Mouse (Mus musculus): ENCODE data around the gene Cd38. TPM values are rescaled to one million over a fixed set of nuclear protein-coding genes. Genes with fewer than 3 reads are reported as not detected.

Cd38 gene
- polyA plus RNA-seq, 2 experiments, result 5.2 to 10.6 TPM

DNA sequence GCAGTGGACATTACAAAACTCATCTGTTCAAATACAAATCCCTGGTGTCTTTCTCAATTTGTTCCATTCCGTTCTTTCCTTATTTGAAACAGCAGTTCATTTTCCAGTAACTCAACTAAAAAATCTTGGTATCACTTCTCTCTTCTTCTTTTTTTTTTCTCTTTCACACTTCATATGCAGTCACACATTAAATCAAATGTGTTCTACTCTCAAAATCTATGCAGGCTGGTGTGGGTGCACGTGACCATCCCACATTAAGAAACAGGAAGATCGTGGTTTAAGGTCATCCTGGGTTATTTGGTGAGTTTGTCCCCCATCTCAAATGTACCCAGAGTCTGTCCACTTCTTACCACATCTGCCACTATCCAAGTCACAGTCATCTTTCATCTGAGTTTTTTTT lies 13.7 kb downstream of the Cd38 start:
- 53% methylated on average over 3 of the region's 3 CpGs for WGBS (ENCODE audit: insufficient replicate concordance)
- no peaks in the 10 kb centered on the region for H3K27me3 ChIP-seq (ENCODE audit: control insufficient read depth, insufficient read depth, low read length)
- TF ChIP-seq CTCF (IDR thresholded peaks at IDR 0.05; ENCODE audit: low read depth) (no peak), EP300 (IDR thresholded peaks at IDR 0.05; ENCODE audit: low read depth) (no peak)
- no peak overlapping the region for H3K9ac ChIP-seq (replicated peaks)
- no peaks in the 10 kb centered on the region for H3K4me1 ChIP-seq (replicated peaks; ENCODE audit: control insufficient read depth in 2 of 2, insufficient read depth in 2 of 2, low read length in 1 of 2)
- no peak for DNase-seq (ENCODE audit: low read depth in 3 of 3, low spot score in 3 of 3)
- H3K4me2 ChIP-seq (ENCODE audit: low read depth), result no peak overlapping the region
- H3K9me3 ChIP-seq (ENCODE audit: control insufficient read depth, low read length), result no peaks in the 10 kb centered on the region
- H3K36me3 ChIP-seq (replicated peaks; ENCODE audit: control insufficient read depth, insufficient read depth, low read depth), result no peaks in the 10 kb centered on the region
- no peak overlapping the region for H3K27ac ChIP-seq
- no peak for ATAC-seq (ENCODE audit: insufficient read depth)
- no peak overlapping the region for H3K4me3 ChIP-seq (ENCODE audit: insufficient read depth in 1 of 2, low read depth in 2 of 2, low read length in 2 of 2)

DNA sequence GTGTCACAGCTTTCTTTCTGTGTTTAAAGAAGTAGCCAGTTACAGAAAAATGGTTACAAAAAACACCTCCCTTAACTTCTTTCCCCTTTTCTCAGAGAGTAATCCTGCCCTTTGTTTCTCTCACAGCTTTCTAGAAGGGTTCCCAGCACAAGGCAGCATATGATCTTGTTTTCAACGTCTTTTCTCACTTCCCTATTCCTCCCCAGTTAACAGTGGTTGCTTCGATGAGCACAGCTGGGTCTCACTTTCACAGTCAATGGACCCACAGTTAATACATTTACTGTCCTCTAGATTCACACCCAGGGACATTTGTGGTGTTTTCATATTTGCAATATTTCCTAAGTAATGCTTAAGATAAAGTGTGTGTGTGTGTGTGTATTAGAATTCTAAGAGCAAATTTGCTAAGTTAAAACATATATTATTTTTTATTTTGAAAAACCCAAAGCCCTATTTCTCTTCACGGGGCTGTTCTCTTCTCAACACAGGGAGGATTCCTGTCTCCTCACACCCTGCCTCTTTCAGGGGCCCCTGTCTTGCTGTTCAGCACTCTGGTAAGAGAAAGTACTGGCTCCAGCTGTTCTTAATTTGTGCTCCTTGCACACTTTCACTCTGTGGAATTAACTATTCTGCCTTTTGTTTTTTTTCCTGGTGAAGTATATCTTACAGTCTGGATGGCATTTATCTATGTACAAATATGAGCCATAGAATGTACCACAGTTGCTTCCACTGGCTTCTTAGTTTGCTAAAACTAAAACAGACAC lies 16.9 kb downstream of the Cd38 start:
- DNase-seq (ENCODE audit: low read depth in 3 of 3, low spot score in 3 of 3), result no peak
- H3K9ac ChIP-seq (replicated peaks), result no peak overlapping the region

DNA sequence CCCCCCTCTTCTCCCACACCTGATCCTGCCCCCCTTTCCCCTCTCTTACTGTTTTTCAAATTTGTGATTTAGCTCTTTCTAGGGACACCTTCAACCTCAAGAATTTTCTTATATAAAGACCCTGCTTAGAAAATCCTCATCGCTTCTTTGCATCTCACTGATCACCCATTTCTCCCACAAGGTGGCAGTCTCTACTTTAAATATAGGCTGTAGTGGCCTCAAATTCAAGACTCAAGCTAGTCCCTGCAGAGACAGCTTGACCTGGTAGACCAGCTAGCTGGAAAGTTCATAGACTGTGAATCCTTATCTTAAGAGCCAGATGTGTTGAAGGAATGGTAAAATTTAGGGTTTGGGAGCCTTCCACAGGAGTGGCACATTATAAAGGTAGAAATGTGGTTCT lies 24.0 kb downstream of the Cd38 start:
- no peaks in the 10 kb centered on the region for H3K9me3 ChIP-seq (ENCODE audit: control insufficient read depth, low read length)
- TF ChIP-seq EP300 (IDR thresholded peaks at IDR 0.05; ENCODE audit: low read depth), result no peak
- no peak for TF ChIP-seq CTCF (IDR thresholded peaks at IDR 0.05; ENCODE audit: low read depth)
- H3K27me3 ChIP-seq (ENCODE audit: control insufficient read depth, insufficient read depth, low read length), result no peaks in the 10 kb centered on the region
- no peak for ATAC-seq (ENCODE audit: insufficient read depth)
- H3K4me3 ChIP-seq (ENCODE audit: insufficient read depth in 1 of 2, low read depth in 2 of 2, low read length in 2 of 2), result no peak overlapping the region
- no peak overlapping the region for H3K4me2 ChIP-seq (ENCODE audit: low read depth)
- H3K36me3 ChIP-seq (replicated peaks; ENCODE audit: control insufficient read depth, insufficient read depth, low read depth), result no peaks in the 10 kb centered on the region
- H3K27ac ChIP-seq, result no peak overlapping the region
- H3K4me1 ChIP-seq (replicated peaks; ENCODE audit: control insufficient read depth in 2 of 2, insufficient read depth in 2 of 2, low read length in 1 of 2), result no peaks in the 10 kb centered on the region
- no peak overlapping the region for H3K9ac ChIP-seq (replicated peaks)
- WGBS (ENCODE audit: insufficient replicate concordance), result 18% methylated on average over 1 of the region's 1 CpGs
- DNase-seq (ENCODE audit: low read depth in 3 of 3, low spot score in 3 of 3), result no peak

More for the DNA sequence above, 16.9 kb downstream of the Cd38 start:
- H3K9me3 ChIP-seq (ENCODE audit: control insufficient read depth, low read length), result no peaks in the 10 kb centered on the region
- no peak for TF ChIP-seq EP300 (IDR thresholded peaks at IDR 0.05; ENCODE audit: low read depth)
- TF ChIP-seq CTCF (IDR thresholded peaks at IDR 0.05; ENCODE audit: low read depth), result no peak
- H3K4me3 ChIP-seq (ENCODE audit: insufficient read depth in 1 of 2, low read depth in 2 of 2, low read length in 2 of 2), result no peak overlapping the region
- H3K27me3 ChIP-seq (ENCODE audit: control insufficient read depth, insufficient read depth, low read length), result no peaks in the 10 kb centered on the region
- WGBS (ENCODE audit: insufficient replicate concordance), result 11% methylated on average over 3 of the region's 3 CpGs
- ATAC-seq (ENCODE audit: insufficient read depth), result no peak
- no peaks in the 10 kb centered on the region for H3K36me3 ChIP-seq (replicated peaks; ENCODE audit: control insufficient read depth, insufficient read depth, low read depth)
- H3K4me1 ChIP-seq (replicated peaks; ENCODE audit: control insufficient read depth in 2 of 2, insufficient read depth in 2 of 2, low read length in 1 of 2), result no peaks in the 10 kb centered on the region
- H3K4me2 ChIP-seq (ENCODE audit: low read depth), result no peak overlapping the region
- H3K27ac ChIP-seq, result no peak overlapping the region

DNA sequence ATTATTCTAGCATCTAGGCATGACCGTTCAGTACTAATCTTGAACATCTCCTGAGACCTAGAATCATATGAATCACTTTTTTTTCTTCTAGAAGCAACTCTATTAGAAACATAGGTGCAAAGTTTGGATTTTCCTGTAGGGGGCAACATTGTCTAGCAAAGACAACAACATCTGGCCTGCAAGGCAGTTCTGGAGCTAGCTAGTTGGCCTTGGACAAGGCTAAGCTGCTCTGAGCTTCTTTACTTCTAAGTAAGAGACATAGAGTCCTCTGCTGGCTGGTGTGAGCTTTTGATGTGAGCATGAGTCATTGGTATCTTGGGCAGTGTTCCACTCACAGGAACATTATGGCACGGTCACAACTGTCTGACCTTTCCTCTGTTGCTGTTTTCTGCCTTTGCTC lies 25.8 kb downstream of the Cd38 start:
- ATAC-seq (ENCODE audit: insufficient read depth) (no peak), DNase-seq (ENCODE audit: low read depth in 3 of 3, low spot score in 3 of 3) (no peak)
- no peak overlapping the region for H3K9ac ChIP-seq (replicated peaks)
- H3K27me3 ChIP-seq (ENCODE audit: control insufficient read depth, insufficient read depth, low read length), result no peaks in the 10 kb centered on the region
- H3K4me1 ChIP-seq (replicated peaks; ENCODE audit: control insufficient read depth in 2 of 2, insufficient read depth in 2 of 2, low read length in 1 of 2), result no peaks in the 10 kb centered on the region
- no peaks in the 10 kb centered on the region for H3K9me3 ChIP-seq (ENCODE audit: control insufficient read depth, low read length)
- WGBS (ENCODE audit: insufficient replicate concordance), result 49% methylated on average over 2 of the region's 2 CpGs
- H3K4me3 ChIP-seq (ENCODE audit: insufficient read depth in 1 of 2, low read depth in 2 of 2, low read length in 2 of 2), result no peak overlapping the region
- no peak overlapping the region for H3K27ac ChIP-seq
- no peak for TF ChIP-seq EP300 (IDR thresholded peaks at IDR 0.05; ENCODE audit: low read depth)
- TF ChIP-seq CTCF (IDR thresholded peaks at IDR 0.05; ENCODE audit: low read depth), result peak; percentile 42; the same call in 1 of the 2 replicates
- no peaks in the 10 kb centered on the region for H3K36me3 ChIP-seq (replicated peaks; ENCODE audit: control insufficient read depth, insufficient read depth, low read depth)
- no peak overlapping the region for H3K4me2 ChIP-seq (ENCODE audit: low read depth)

DNA sequence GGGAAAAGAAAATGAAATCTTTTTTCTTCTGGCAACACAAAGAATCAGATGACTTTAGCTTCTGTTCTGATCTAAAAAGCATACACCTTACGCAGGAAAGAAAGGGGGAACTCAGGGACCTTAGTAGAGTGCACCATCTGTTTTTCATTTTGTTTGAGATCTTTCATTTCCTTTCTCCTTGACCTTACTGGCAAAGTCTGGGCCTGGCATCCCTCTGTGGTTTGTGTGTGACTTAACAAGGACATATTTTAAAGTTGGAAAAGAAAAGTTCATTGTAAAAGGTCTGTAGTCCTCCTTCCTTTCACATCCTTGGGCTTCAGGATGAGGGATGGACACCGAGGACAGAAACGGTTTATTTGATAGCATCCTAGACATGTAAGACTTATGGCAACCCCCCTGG lies 27.6 kb downstream of the Cd38 start:
- Histone ChIP-seq H3K4me3 (ENCODE audit: insufficient read depth in 1 of 2, low read depth in 2 of 2, low read length in 2 of 2) (no peak overlapping the region), H3K9me3 (ENCODE audit: control insufficient read depth, low read length) (no peaks in the 10 kb centered on the region), H3K36me3 (replicated peaks; ENCODE audit: control insufficient read depth, insufficient read depth, low read depth) (no peaks in the 10 kb centered on the region), H3K4me2 (ENCODE audit: low read depth) (no peak overlapping the region), H3K4me1 (replicated peaks; ENCODE audit: control insufficient read depth in 2 of 2, insufficient read depth in 2 of 2, low read length in 1 of 2) (no peaks in the 10 kb centered on the region), H3K9ac (replicated peaks) (no peak overlapping the region), H3K27ac (no peak overlapping the region), H3K27me3 (ENCODE audit: control insufficient read depth, insufficient read depth, low read length) (no peaks in the 10 kb centered on the region)
- TF ChIP-seq CTCF (IDR thresholded peaks at IDR 0.05; ENCODE audit: low read depth) (no peak), EP300 (IDR thresholded peaks at IDR 0.05; ENCODE audit: low read depth) (no peak)
- DNase-seq (ENCODE audit: low read depth in 3 of 3, low spot score in 3 of 3) (no peak), ATAC-seq (ENCODE audit: insufficient read depth) (no peak)
- 64% methylated on average over 3 of the region's 3 CpGs for WGBS (ENCODE audit: insufficient replicate concordance)
